Mouse (Mus musculus) forebrain, embryonic 16.5 days (tissue): ENCODE measurements around the gene Rpl19. TPM values are rescaled to one million over a fixed set of nuclear protein-coding genes. Genes with fewer than 3 reads are reported as not detected.

Experiments used
- ATAC-seq: fragments of 200-750 bp; cut with Nextera tagmentation; 2 replicates; pipeline ENCODE4 v1.8.0; 2017; ENCODE audit warnings: mild to moderate bottlenecking, moderate library complexity
- H3K27ac ChIP-seq: fragments of 300-500 bp; sonication (generic); 2 replicates; pipeline ENCODE4 v1.5.1; 2014; ENCODE audit warnings: low read length, control low read depth
- H3K27me3 ChIP-seq: fragments of 300-500 bp; sonication (generic); replicated peaks from 2 replicates; pipeline ENCODE4 v1.6.1; 2014; ENCODE audit warnings: low read length; ENCODE audit not compliant: control insufficient read depth, insufficient read depth
- H3K36me3 ChIP-seq: fragments of 300-500 bp; sonication (generic); 2 replicates; pipeline ENCODE4 v1.6.1; 2014; ENCODE audit not compliant: control insufficient read depth, insufficient read depth
- H3K4me1 ChIP-seq: fragments of 300-500 bp; sonication (generic); replicated peaks from 2 replicates; pipeline ENCODE4 v1.6.1; 2014; ENCODE audit warnings: low read length; ENCODE audit not compliant: control insufficient read depth, insufficient read depth
- H3K4me2 ChIP-seq: fragments of 300-500 bp; sonication (generic); 2 replicates; pipeline ENCODE4 v1.6.1; 2014; ENCODE audit warnings: mild to moderate bottlenecking, low read length, control low read depth
- H3K4me3 ChIP-seq: fragments of 300-500 bp; sonication (generic); replicated peaks from 2 replicates; pipeline ENCODE4 v1.5.1; 2014; ENCODE audit warnings: mild to moderate bottlenecking, low read length, control low read depth
- H3K9ac ChIP-seq: fragments of 300-500 bp; sonication (generic); replicated peaks from 2 replicates; pipeline ENCODE4 v1.6.1; 2014; ENCODE audit warnings: low read depth, low read length, control low read depth
- H3K9me3 ChIP-seq: fragments of 300-500 bp; sonication (generic); 2 replicates; pipeline ENCODE4 v1.6.1; 2016; ENCODE audit warnings: low read length; ENCODE audit not compliant: control insufficient read depth
- WGBS: fragments of 180-500 bp; shearing (Covaris S2); extraction: QIAGEN DNeasy Blood & Tissue Kit; methylation state at CpG from one replicate; pipeline ENCODE4 v1.1.7; 2014; 5-methylcytosine and 5-hydroxymethylcytosine counted together
- polyA plus RNA-seq: library from polyadenylated mRNA; unstranded; fragments of >200 nt; fragmentation: Nextera tagmentation; extraction: Ambion mirVana; gene quantifications from 2 replicates; pipeline ENCODE4 v1.2.1, GENCODE M21; 2015

Gene Rpl19
- polyA plus RNA-seq, 1 experiment from 2014 or later: 659 TPM

GRCm38 (mm10) chr11:97998898-97999608 lies 27.5 kb upstream of the Rpl19 start:
- H3K9me3 ChIP-seq: no peaks in the 10 kb centered on the region
- H3K4me1 ChIP-seq: peaks cover 28% of the 10 kb centered on the region
- no peaks in the 10 kb centered on the region for H3K36me3 ChIP-seq
- H3K27me3 ChIP-seq: peaks cover 4% of the 10 kb centered on the region; the same call in 1 of the 2 replicates
- no peak overlapping the region for H3K9ac ChIP-seq
- H3K4me3 ChIP-seq: no peak overlapping the region
- H3K27ac ChIP-seq: no peak overlapping the region
- no peak for ATAC-seq
- no peak overlapping the region for H3K4me2 ChIP-seq
- whole genome bisulfite sequencing: 72% methylated on average over 7 of the region's 7 CpGs

GRCm38 (mm10) chr11:97999748-98000147 lies 26.8 kb upstream of the Rpl19 start:
- Histone ChIP-seq H3K27ac (no peak overlapping the region), H3K4me2 (no peak overlapping the region), H3K9me3 (no peaks in the 10 kb centered on the region), H3K36me3 (peaks cover 5% of the 10 kb centered on the region; the same call in 1 of the 2 replicates), H3K27me3 (peaks cover 4% of the 10 kb centered on the region; the same call in 1 of the 2 replicates), H3K9ac (no peak overlapping the region), H3K4me3 (no peak overlapping the region), H3K4me1 (peaks cover 25% of the 10 kb centered on the region)
- 67% methylated on average over 5 of the region's 5 CpGs for WGBS
- ATAC-seq: no peak

GRCm38 (mm10) chr11:98000378-98001140 lies 26.0 kb upstream of the Rpl19 start:
- Histone ChIP-seq H3K9me3 (no peaks in the 10 kb centered on the region), H3K27me3 (peaks cover 4% of the 10 kb centered on the region; the same call in 1 of the 2 replicates), H3K4me1 (peaks cover 18% of the 10 kb centered on the region), H3K9ac (no peak overlapping the region), H3K36me3 (peaks cover 8% of the 10 kb centered on the region; the same call in 1 of the 2 replicates), H3K4me3 (no peak overlapping the region), H3K4me2 (no peak overlapping the region), H3K27ac (no peak overlapping the region)
- 58% methylated on average over 7 of the region's 7 CpGs for WGBS
- ATAC-seq: no peak

GRCm38 (mm10) chr11:98001351-98001824 lies 25.1 kb upstream of the Rpl19 start:
- no peak overlapping the region for H3K4me3 ChIP-seq
- no peak overlapping the region for H3K9ac ChIP-seq
- no peak overlapping the region for H3K4me2 ChIP-seq
- no peak overlapping the region for H3K27ac ChIP-seq
- H3K4me1 ChIP-seq: peaks cover 14% of the 10 kb centered on the region
- no peak for ATAC-seq
- 33% methylated on average over 11 of the region's 11 CpGs for WGBS
- H3K9me3 ChIP-seq: no peaks in the 10 kb centered on the region
- peaks cover 8% of the 10 kb centered on the region; the same call in 1 of the 2 replicates for H3K36me3 ChIP-seq
- H3K27me3 ChIP-seq: peaks cover 4% of the 10 kb centered on the region; the same call in 1 of the 2 replicates

GRCm38 (mm10) chr11:98001986-98002385 lies 24.5 kb upstream of the Rpl19 start:
- peaks cover 4% of the 10 kb centered on the region; the same call in 1 of the 2 replicates for H3K27me3 ChIP-seq
- H3K4me3 ChIP-seq: no peak overlapping the region
- ATAC-seq: no peak
- peaks cover 14% of the 10 kb centered on the region for H3K4me1 ChIP-seq
- 63% methylated on average over 6 of the region's 6 CpGs for WGBS
- no peak overlapping the region for H3K27ac ChIP-seq
- no peak overlapping the region for H3K9ac ChIP-seq
- H3K4me2 ChIP-seq: no peak overlapping the region
- peaks cover 8% of the 10 kb centered on the region for H3K36me3 ChIP-seq
- H3K9me3 ChIP-seq: no peaks in the 10 kb centered on the region

GRCm38 (mm10) chr11:98002627-98003026 lies 23.9 kb upstream of the Rpl19 start:
- Histone ChIP-seq H3K9me3 (no peaks in the 10 kb centered on the region), H3K27me3 (peaks cover 4% of the 10 kb centered on the region; the same call in 1 of the 2 replicates), H3K36me3 (peaks cover 10% of the 10 kb centered on the region), H3K4me3 (no peak overlapping the region), H3K9ac (0 out of 2 replicates have a peak overlapping the region, but pooled peaks have one; percentile 1), H3K4me2 (0 out of 2 replicates have a peak overlapping the region, but pooled peaks have one; percentile 0), H3K27ac (no peak overlapping the region), H3K4me1 (peaks cover 14% of the 10 kb centered on the region)
- WGBS: 8% methylated on average over 12 of the region's 12 CpGs
- no peak for ATAC-seq

GRCm38 (mm10) chr11:98003171-98003671 lies 23.3 kb upstream of the Rpl19 start:
- H3K27me3 ChIP-seq: peaks cover 4% of the 10 kb centered on the region; the same call in 1 of the 2 replicates
- H3K9me3 ChIP-seq: no peaks in the 10 kb centered on the region
- ATAC-seq: 0 out of 2 replicates have a peak, but pooled peaks have one; percentile 18
- H3K9ac ChIP-seq: 0 out of 2 replicates have a peak overlapping the region, but pooled peaks have one; percentile 1
- H3K4me3 ChIP-seq: no peak overlapping the region
- H3K27ac ChIP-seq: no peak overlapping the region
- H3K4me2 ChIP-seq: no peak overlapping the region
- peaks cover 14% of the 10 kb centered on the region for H3K4me1 ChIP-seq
- peaks cover 10% of the 10 kb centered on the region for H3K36me3 ChIP-seq
- 26% methylated on average over 17 of the region's 17 CpGs for WGBS

GRCm38 (mm10) chr11:98004161-98004560 lies 22.3 kb upstream of the Rpl19 start:
- no peaks in the 10 kb centered on the region for H3K9me3 ChIP-seq
- H3K36me3 ChIP-seq: peaks cover 12% of the 10 kb centered on the region
- H3K9ac ChIP-seq: no peak overlapping the region
- 55% methylated on average over 8 of the region's 8 CpGs for WGBS
- no peak overlapping the region for H3K4me3 ChIP-seq
- H3K27ac ChIP-seq: no peak overlapping the region
- peaks cover 14% of the 10 kb centered on the region for H3K4me1 ChIP-seq
- no peak overlapping the region for H3K4me2 ChIP-seq
- H3K27me3 ChIP-seq: peaks cover 4% of the 10 kb centered on the region; the same call in 1 of the 2 replicates
- ATAC-seq: no peak

- no peaks in the 10 kb centered on the region for H3K9me3 ChIP-seq
- peaks cover 14% of the 10 kb centered on the region for H3K4me1 ChIP-seq
- H3K36me3 ChIP-seq: peaks cover 15% of the 10 kb centered on the region
- no peak overlapping the region for H3K27ac ChIP-seq
- ATAC-seq: no peak
- 53% methylated on average over 13 of the region's 13 CpGs for WGBS
- no peak overlapping the region for H3K4me3 ChIP-seq
- peaks cover 4% of the 10 kb centered on the region; the same call in 1 of the 2 replicates for H3K27me3 ChIP-seq
- no peak overlapping the region for H3K4me2 ChIP-seq
- H3K9ac ChIP-seq: no peak overlapping the region
Observed at GRCm38 (mm10) chr11:98005076-98005475, 21.4 kb upstream of the Rpl19 start.
